22 mouse cellular contexts compared by ENCODE assay signal in the genomic region with DNA sequence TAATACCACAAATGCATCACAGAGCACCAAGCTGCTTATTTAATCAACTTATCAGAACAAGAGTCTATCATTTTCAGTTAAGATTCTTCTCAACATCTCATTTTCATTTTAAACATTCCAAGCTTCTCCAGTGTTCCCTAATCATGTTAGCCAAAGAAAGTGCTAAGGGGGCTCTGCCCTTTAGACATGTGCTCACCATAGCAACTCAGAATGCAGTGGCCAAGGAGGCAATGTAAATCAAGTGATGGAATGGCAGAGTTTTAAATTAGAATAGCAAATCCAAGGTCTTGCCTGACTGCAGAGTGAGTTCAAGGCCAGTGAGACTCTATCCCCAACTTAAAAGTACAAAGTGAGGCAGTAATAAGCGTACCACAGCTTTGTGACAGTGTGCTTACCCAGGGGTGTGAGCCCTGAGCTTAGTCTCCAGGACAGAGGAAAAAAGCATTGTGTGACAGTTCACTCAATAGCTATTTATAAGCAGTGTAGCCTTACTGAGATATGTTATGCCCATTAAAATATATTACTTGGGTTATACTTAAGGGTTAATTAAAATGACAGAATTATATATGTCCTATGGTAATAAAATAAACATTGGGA. TPM values are rescaled to one million over a fixed set of nuclear protein-coding genes. Genes with fewer than 3 reads are reported as not detected.
DNase-seq lines count a peak whose midpoint lies in the region; ATAC-seq and TF ChIP-seq lines count a peak whose summit lies in the region.
"Had no signal": no experiment of that assay in that cellular context is flagged by ENCODE, and none has a peak within 500 bp of the region (broad histone marks: within the 10 kb centered on the region; RNA-seq: fewer than 3 reads in every experiment).

No protein-coding gene starts in this region.

- H3K36me3 ChIP-seq in midbrain, embryonic 12.5 days, result no peaks in the 10 kb centered on the region
- no peaks in the 10 kb centered on the region for H3K36me3 ChIP-seq in midbrain, embryonic 10.5 days
- no peaks in the 10 kb centered on the region for H3K36me3 ChIP-seq in midbrain, embryonic 15.5 days (replicated peaks)
- H3K36me3 ChIP-seq in forebrain, embryonic 16.5 days (ENCODE audit: control insufficient read depth, insufficient read depth), result no peaks in the 10 kb centered on the region
- H3K36me3 ChIP-seq: embryonic facial prominence, embryonic 13.5 days; embryonic facial prominence, embryonic 15.5 days; forebrain, embryonic 10.5 days; forebrain, embryonic 12.5 days had no signal

- no peaks in the 10 kb centered on the region for H3K27me3 ChIP-seq in midbrain, embryonic 12.5 days
- H3K27me3 ChIP-seq in midbrain, embryonic 10.5 days (ENCODE audit: low read depth, poor library complexity, severe bottlenecking), result no peaks in the 10 kb centered on the region
- no peaks in the 10 kb centered on the region for H3K27me3 ChIP-seq in midbrain, embryonic 15.5 days (replicated peaks)
- no peaks in the 10 kb centered on the region for H3K27me3 ChIP-seq in forebrain, embryonic 16.5 days (replicated peaks; ENCODE audit: control insufficient read depth, insufficient read depth, low read length)
- H3K27me3 ChIP-seq: embryonic facial prominence, embryonic 13.5 days; embryonic facial prominence, embryonic 15.5 days; forebrain, embryonic 12.5 days had no signal

- H3K9me3 ChIP-seq in midbrain, embryonic 12.5 days, result no peaks in the 10 kb centered on the region
- H3K9me3 ChIP-seq in midbrain, embryonic 10.5 days (replicated peaks), result no peaks in the 10 kb centered on the region
- H3K9me3 ChIP-seq in midbrain, embryonic 15.5 days, result no peaks in the 10 kb centered on the region
- H3K9me3 ChIP-seq in forebrain, embryonic 16.5 days (ENCODE audit: control insufficient read depth, low read length), result no peaks in the 10 kb centered on the region
- H3K9me3 ChIP-seq: embryonic facial prominence, embryonic 13.5 days; embryonic facial prominence, embryonic 15.5 days; forebrain, embryonic 10.5 days; forebrain, embryonic 12.5 days had no signal

- WGBS in midbrain, embryonic 12.5 days, result 38% methylated on average over 1 of the region's 1 CpGs
- 81% methylated on average over 1 of the region's 1 CpGs for WGBS in midbrain, embryonic 10.5 days
- 41% methylated on average over 1 of the region's 1 CpGs for WGBS in midbrain, embryonic 15.5 days
- 63% methylated on average over 1 of the region's 1 CpGs for WGBS in forebrain, embryonic 16.5 days
- 56% methylated on average over 1 of the region's 1 CpGs for WGBS in lung, adult 2 months

- no peak for DNase-seq in midbrain, embryonic 10.5 days (ENCODE audit: low spot score)
- DNase-seq in R1 (ENCODE audit: low read depth, low spot score) (peak; percentile 2), ZHBTc4 (ENCODE audit: low read depth, low spot score) (peak; percentile 1)
- DNase-seq in lung, adult 2 months, result no peak
- DNase-seq: adrenal gland, adult 2 months; adrenal gland, postnatal 10 days; adrenal gland, postnatal 25 days; cerebellum, adult 11 months; cerebellum, adult 18-20 months; cerebellum, adult 8-10 months; cerebellum, adult 9-11 months; cerebellum, postnatal 25 days; forebrain, postnatal 0 days had no signal

- no peak overlapping the region for H3K27ac ChIP-seq in midbrain, embryonic 12.5 days (replicated peaks)
- H3K27ac ChIP-seq in midbrain, embryonic 10.5 days (replicated peaks), result no peak overlapping the region
- H3K27ac ChIP-seq in midbrain, embryonic 15.5 days, result no peak overlapping the region
- H3K27ac ChIP-seq in forebrain, embryonic 16.5 days (ENCODE audit: low read length), result no peak overlapping the region
- H3K27ac ChIP-seq: embryonic facial prominence, embryonic 13.5 days; embryonic facial prominence, embryonic 15.5 days; forebrain, embryonic 10.5 days; forebrain, embryonic 12.5 days had no signal

- peak; percentile 75 for ATAC-seq in midbrain, embryonic 12.5 days (ENCODE audit: low FRiP score, low read depth)
- peak; percentile 52; the same call in 1 of the 2 replicates for ATAC-seq in midbrain, embryonic 15.5 days (replicated peaks)
- ATAC-seq in forebrain, embryonic 16.5 days, result no peak
- ATAC-seq: forebrain, embryonic 14.5 days; forebrain, postnatal 0 days had no signal

- no peak overlapping the region for H3K4me3 ChIP-seq in midbrain, embryonic 12.5 days
- H3K4me3 ChIP-seq in midbrain, embryonic 10.5 days, result no peak overlapping the region
- H3K4me3 ChIP-seq in midbrain, embryonic 15.5 days, result no peak overlapping the region
- H3K4me3 ChIP-seq in forebrain, embryonic 16.5 days (replicated peaks; ENCODE audit: low read length), result no peak overlapping the region
- H3K4me3 ChIP-seq in lung, adult 2 months (replicated peaks; ENCODE audit: extremely low read depth, low read depth, low read length), result no peak overlapping the region
- H3K4me3 ChIP-seq: embryonic facial prominence, embryonic 13.5 days; embryonic facial prominence, embryonic 15.5 days; erythroblast, embryonic 14.5 days; forebrain, embryonic 10.5 days; forebrain, embryonic 12.5 days had no signal

- H3K9ac ChIP-seq in midbrain, embryonic 12.5 days (replicated peaks), result no peak overlapping the region
- H3K9ac ChIP-seq in midbrain, embryonic 15.5 days, result no peak overlapping the region
- H3K9ac ChIP-seq in forebrain, embryonic 16.5 days (replicated peaks; ENCODE audit: low read depth, low read length), result no peak overlapping the region
- H3K9ac ChIP-seq: embryonic facial prominence, embryonic 13.5 days; embryonic facial prominence, embryonic 15.5 days; forebrain, embryonic 12.5 days; forebrain, postnatal 0 days had no signal

- no peak for TF ChIP-seq POLR2A in lung, adult 2 months (IDR thresholded peaks at IDR 0.05; ENCODE audit: borderline replicate concordance, extremely low read depth, low read depth, low read length)

- no peaks in the 10 kb centered on the region for H3K4me1 ChIP-seq in midbrain, embryonic 12.5 days
- peaks cover 8% of the 10 kb centered on the region for H3K4me1 ChIP-seq in midbrain, embryonic 10.5 days
- H3K4me1 ChIP-seq in midbrain, embryonic 15.5 days, result no peaks in the 10 kb centered on the region
- H3K4me1 ChIP-seq in forebrain, embryonic 16.5 days (replicated peaks; ENCODE audit: control insufficient read depth, insufficient read depth, low read length), result peaks cover 2% of the 10 kb centered on the region
- H3K4me1 ChIP-seq in lung, adult 2 months (ENCODE audit: control insufficient read depth, insufficient read depth, low read length), result no peaks in the 10 kb centered on the region
- H3K4me1 ChIP-seq: embryonic facial prominence, embryonic 13.5 days; embryonic facial prominence, embryonic 15.5 days; forebrain, embryonic 10.5 days had no signal

- TF ChIP-seq CTCF in lung, adult 2 months (IDR thresholded peaks at IDR 0.05; ENCODE audit: insufficient read depth, low read length), result no peak

- H3K4me2 ChIP-seq in midbrain, embryonic 12.5 days (replicated peaks), result no peak overlapping the region
- no peak overlapping the region for H3K4me2 ChIP-seq in midbrain, embryonic 15.5 days
- H3K4me2 ChIP-seq in forebrain, embryonic 16.5 days (ENCODE audit: low read length), result no peak overlapping the region
- H3K4me2 ChIP-seq: embryonic facial prominence, embryonic 13.5 days; embryonic facial prominence, embryonic 15.5 days; forebrain, embryonic 12.5 days had no signal

RNA-seq across cellular contexts. Expression of gene Khdrbs2, which starts 27.2 kb away (rescaled TPM):
- polyA plus RNA-seq in midbrain, embryonic 12.5 days (2016; fragmentation: Nextera tagmentation; extraction: Ambion mirVana), result 20.6 and 23.5 TPM in 2 replicates
- 4.8 and 6.8 TPM in 2 replicates for polyA plus RNA-seq in midbrain, embryonic 10.5 days (2016; fragmentation: Nextera tagmentation; extraction: Ambion mirVana)
- 52.0 and 56.8 TPM in 2 replicates for polyA plus RNA-seq in midbrain, embryonic 15.5 days (2015; fragmentation: Nextera tagmentation; extraction: Ambion mirVana)
- polyA plus RNA-seq in forebrain, embryonic 16.5 days (2015; fragmentation: Nextera tagmentation; extraction: Ambion mirVana), result 63.4 and 65.7 TPM in 2 replicates
- not detected in 2 replicates for polyA plus RNA-seq in lung, adult 2 months (2012; rRNA removed)
- polyA plus RNA-seq: erythroblast, embryonic 14.5 days had no signal

Comparison
In these comparisons a context has a peak if more than half of its experiments do, and no peak if none do; other contexts are left out.
1. DNase-seq: peak in R1 (single experiment) and ZHBTc4 (single experiment); none in midbrain, embryonic 10.5 days (single experiment) and lung, adult 2 months (single experiment).